Mouse (Mus musculus) hindbrain, embryonic 11.5 days (tissue): ENCODE measurements around the gene Gm49325. TPM values are rescaled to one million over a fixed set of nuclear protein-coding genes. Genes with fewer than 3 reads are reported as not detected.

Experiments
- microRNA counts: library from miRNA; unstranded; fragments of <30 nt; microRNA quantifications from one replicate; lab custom pipeline; 2015
- polyA plus RNA-seq: library from polyadenylated mRNA; unstranded; fragments of >200 nt; fragmentation: Nextera tagmentation; extraction: Ambion mirVana; gene quantifications from 2 replicates; pipeline ENCODE4 v1.2.1, GENCODE M21; 2014

Gm49325 gene
- polyA plus RNA-seq, 1 experiment from 2014 or later = not detected

MicroRNAs within 50 kb of the gene (microRNA counts, 519-probe panel; counts per million panel counts)
- microRNA mmu-miR-1930 (lab: Ali Mortazavi, UCI) = not detected

Other genes starting within 250 kb of the Gm49325 start
- 5.2 and 6.3 TPM in 2 replicates for gene Adarb1, start 187.9 kb upstream of the Gm49325 start, polyA plus RNA-seq
- gene Fam207a, start 90.4 kb upstream of the Gm49325 start, polyA plus RNA-seq = 34.6 and 41.8 TPM in 2 replicates
- gene Itgb2, start 75.9 kb upstream of the Gm49325 start, polyA plus RNA-seq = 1.2 and 1.8 TPM in 2 replicates
- gene Pttg1ip, start 24.5 kb upstream of the Gm49325 start, polyA plus RNA-seq = 73.1 and 79.3 TPM in 2 replicates
- 287 and 321 TPM in 2 replicates for gene Sumo3, start 100 bp upstream of the Gm49325 start, polyA plus RNA-seq
- 40.5 and 50.0 TPM in 2 replicates for gene Ube2g2, start 16.1 kb downstream of the Gm49325 start, polyA plus RNA-seq
- 0.56 and 0.64 TPM in 2 replicates for gene Tspear, start 80.4 kb downstream of the Gm49325 start, polyA plus RNA-seq
- not detected in 2 replicates for gene Gm19402, start 84.6 kb downstream of the Gm49325 start, polyA plus RNA-seq
- gene Gm9508, start 91.0 kb downstream of the Gm49325 start, polyA plus RNA-seq = not detected in 2 replicates
- gene Gm10272, start 100.4 kb downstream of the Gm49325 start, polyA plus RNA-seq = not detected in 2 replicates
- gene Gm10024, start 105.3 kb downstream of the Gm49325 start, polyA plus RNA-seq = not detected in 2 replicates
- not detected in 2 replicates for gene Gm10142, start 109.6 kb downstream of the Gm49325 start, polyA plus RNA-seq
- gene Krtap12-1, start 114.4 kb downstream of the Gm49325 start, polyA plus RNA-seq = not detected in 2 replicates
- not detected in 2 replicates for gene Gm10100, start 120.3 kb downstream of the Gm49325 start, polyA plus RNA-seq
- gene Gm18596, start 136.4 kb downstream of the Gm49325 start, polyA plus RNA-seq = not detected in 2 replicates
- gene Gm9736, start 145.2 kb downstream of the Gm49325 start, polyA plus RNA-seq = not detected in 2 replicates
- gene Gm3233, start 153.5 kb downstream of the Gm49325 start, polyA plus RNA-seq = not detected in 2 replicates
- gene Gm3238, start 165.1 kb downstream of the Gm49325 start, polyA plus RNA-seq = not detected in 2 replicates
- not detected in 2 replicates for gene Gm7138, start 170.7 kb downstream of the Gm49325 start, polyA plus RNA-seq
- gene Gm3250, start 176.3 kb downstream of the Gm49325 start, polyA plus RNA-seq = not detected in 2 replicates
- gene Gm7137, start 182.0 kb downstream of the Gm49325 start, polyA plus RNA-seq = not detected in 2 replicates
- gene Gm9639, start 188.9 kb downstream of the Gm49325 start, polyA plus RNA-seq = not detected in 2 replicates
- not detected in 2 replicates for gene Gm19668, start 192.9 kb downstream of the Gm49325 start, polyA plus RNA-seq
- not detected in 2 replicates for gene Gm9507, start 205.6 kb downstream of the Gm49325 start, polyA plus RNA-seq
- gene Gm2696, start 208.5 kb downstream of the Gm49325 start, polyA plus RNA-seq = not detected in 2 replicates
- not detected in 2 replicates for gene Krtap10-4, start 220.9 kb downstream of the Gm49325 start, polyA plus RNA-seq
- not detected in 2 replicates for gene Krtap10-10, start 229.8 kb downstream of the Gm49325 start, polyA plus RNA-seq
- gene Gm36176, start 240.6 kb downstream of the Gm49325 start, polyA plus RNA-seq = not detected in 2 replicates
- not detected in 2 replicates for gene Gm10318, start 246.7 kb downstream of the Gm49325 start, polyA plus RNA-seq